Mouse (Mus musculus) megakaryocyte, embryonic 14.5 days (primary cell): ENCODE measurements around the gene Ptpn1.

ENCODE experiments used
- FLI1 ChIP-seq: IDR thresholded peaks from 2 replicates; pipeline ENCODE4 v1.6.1; 2012; ENCODE audit warnings: low read length, inconsistent platforms, mixed read lengths
- GATA1 ChIP-seq: IDR thresholded peaks from 3 replicates; pipeline ENCODE4 v1.6.1; 2012; ENCODE audit warnings: mixed read lengths, low read length, inconsistent platforms, borderline replicate concordance

DNA sequence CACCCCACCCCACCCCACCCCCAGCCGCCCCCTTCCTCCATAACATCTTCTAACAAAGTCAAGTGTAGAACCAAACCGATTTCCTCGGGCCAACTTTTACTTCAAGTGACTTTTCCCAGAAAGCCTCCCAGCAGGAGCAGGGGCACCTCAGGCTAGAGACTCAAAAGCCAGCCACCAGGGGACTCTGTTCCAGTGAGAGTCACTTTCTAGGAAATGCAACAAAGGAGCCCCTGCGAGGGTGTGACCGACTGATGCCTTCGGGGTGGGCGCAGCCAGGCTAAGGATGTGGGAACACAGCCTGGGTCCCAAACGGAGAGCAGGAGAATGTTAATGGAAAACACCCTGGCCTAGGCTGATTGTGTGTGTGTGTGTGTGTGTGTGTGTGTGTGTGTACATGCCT is 26.3 kb upstream of the Ptpn1 start:
- TF ChIP-seq GATA1 (no peak), FLI1 (no peak)
